Mouse (Mus musculus): Measurements from ENCODE around the gene Arl5a. TPM values are rescaled to one million over a fixed set of nuclear protein-coding genes. Genes with fewer than 3 reads are reported as not detected.

The Arl5a gene
- polyA plus RNA-seq, 1 experiment from 2014 or later, result 45.8 TPM

- Histone ChIP-seq H3K27me3 (no peaks in the 10 kb centered on the region), H3K27ac (no peak overlapping the region), H3K4me3 (replicated peaks) (no peak overlapping the region), H3K9me3 (replicated peaks) (no peaks in the 10 kb centered on the region), H3K9ac (no peak overlapping the region), H3K4me2 (no peak overlapping the region), H3K4me1 (no peaks in the 10 kb centered on the region), H3K36me3 (no peaks in the 10 kb centered on the region)
- 63% methylated on average over 13 of the region's 13 CpGs for WGBS
- ATAC-seq (replicated peaks; ENCODE audit: low FRiP score), result no peak
Measured at GRCm38 (mm10) chr2:52377706-52378447, 46.8 kb downstream of the Arl5a start.

- WGBS, result 89% methylated on average over 6 of the region's 6 CpGs
- Histone ChIP-seq H3K4me2 (no peak overlapping the region), H3K27ac (no peak overlapping the region), H3K27me3 (no peaks in the 10 kb centered on the region), H3K4me3 (replicated peaks) (no peak overlapping the region), H3K9ac (no peak overlapping the region), H3K36me3 (no peaks in the 10 kb centered on the region), H3K9me3 (replicated peaks) (no peaks in the 10 kb centered on the region), H3K4me1 (no peaks in the 10 kb centered on the region)
- ATAC-seq (replicated peaks; ENCODE audit: low FRiP score), result no peak
Measured at GRCm38 (mm10) chr2:52374706-52375105, 50.0 kb downstream of the Arl5a start.

GRCm38 (mm10) chr2:52372480-52372879 is 52.2 kb downstream of the Arl5a start:
- Histone ChIP-seq H3K4me3 (replicated peaks) (no peak overlapping the region), H3K9me3 (replicated peaks) (no peaks in the 10 kb centered on the region), H3K36me3 (no peaks in the 10 kb centered on the region), H3K4me1 (no peaks in the 10 kb centered on the region), H3K27me3 (no peaks in the 10 kb centered on the region), H3K4me2 (no peak overlapping the region), H3K27ac (no peak overlapping the region), H3K9ac (no peak overlapping the region)
- WGBS, result 49% methylated on average over 6 of the region's 6 CpGs
- ATAC-seq (replicated peaks; ENCODE audit: low FRiP score), result no peak

- no peak for ATAC-seq (replicated peaks; ENCODE audit: low FRiP score)
- 49% methylated on average over 4 of the region's 4 CpGs for WGBS
Measured at GRCm38 (mm10) chr2:52372080-52372479, 52.6 kb downstream of the Arl5a start.

GRCm38 (mm10) chr2:52371066-52371465 is 53.6 kb downstream of the Arl5a start:
- H3K4me1 ChIP-seq, result no peaks in the 10 kb centered on the region
- ATAC-seq (replicated peaks; ENCODE audit: low FRiP score), result no peak
- no peaks in the 10 kb centered on the region for H3K36me3 ChIP-seq
- no peak overlapping the region for H3K4me3 ChIP-seq (replicated peaks)
- H3K4me2 ChIP-seq, result no peak overlapping the region
- no peak overlapping the region for H3K9ac ChIP-seq
- H3K27ac ChIP-seq, result no peak overlapping the region
- H3K27me3 ChIP-seq, result no peaks in the 10 kb centered on the region
- WGBS, result 25% methylated on average over 2 of the region's 2 CpGs
- no peaks in the 10 kb centered on the region for H3K9me3 ChIP-seq (replicated peaks)

More at GRCm38 (mm10) chr2:52372080-52372479, 52.6 kb downstream of the Arl5a start:
- Histone ChIP-seq H3K27me3 (no peaks in the 10 kb centered on the region), H3K9ac (no peak overlapping the region), H3K4me2 (no peak overlapping the region), H3K36me3 (no peaks in the 10 kb centered on the region), H3K4me3 (replicated peaks) (no peak overlapping the region), H3K27ac (no peak overlapping the region), H3K4me1 (no peaks in the 10 kb centered on the region), H3K9me3 (replicated peaks) (no peaks in the 10 kb centered on the region)

- H3K27me3 ChIP-seq, result no peaks in the 10 kb centered on the region
- no peak overlapping the region for H3K4me2 ChIP-seq
- no peak overlapping the region for H3K27ac ChIP-seq
- H3K9me3 ChIP-seq (replicated peaks), result no peaks in the 10 kb centered on the region
- ATAC-seq (replicated peaks; ENCODE audit: low FRiP score), result no peak
- no peak overlapping the region for H3K4me3 ChIP-seq (replicated peaks)
- no peak overlapping the region for H3K9ac ChIP-seq
- H3K36me3 ChIP-seq, result no peaks in the 10 kb centered on the region
- WGBS, result 71% methylated on average over 6 of the region's 6 CpGs
- H3K4me1 ChIP-seq, result 0 out of 2 replicates have a peak, but pooled peaks cover 2% of the 10 kb centered on the region
Measured at GRCm38 (mm10) chr2:52369622-52370021, 55.1 kb downstream of the Arl5a start.

GRCm38 (mm10) chr2:52367665-52368064 is 57.0 kb downstream of the Arl5a start:
- no peak for ATAC-seq (replicated peaks; ENCODE audit: low FRiP score)
- no peaks in the 10 kb centered on the region for H3K9me3 ChIP-seq (replicated peaks)
- 0 out of 2 replicates have a peak, but pooled peaks cover 5% of the 10 kb centered on the region for H3K4me1 ChIP-seq
- H3K4me3 ChIP-seq (replicated peaks), result no peak overlapping the region
- H3K27me3 ChIP-seq, result no peaks in the 10 kb centered on the region
- 80% methylated on average over 5 of the region's 5 CpGs for WGBS
- H3K4me2 ChIP-seq, result no peak overlapping the region
- H3K27ac ChIP-seq, result no peak overlapping the region
- H3K9ac ChIP-seq, result no peak overlapping the region
- no peaks in the 10 kb centered on the region for H3K36me3 ChIP-seq

GRCm38 (mm10) chr2:52367248-52367647 is 57.5 kb downstream of the Arl5a start:
- no peaks in the 10 kb centered on the region for H3K36me3 ChIP-seq
- 0 out of 2 replicates have a peak, but pooled peaks cover 5% of the 10 kb centered on the region for H3K4me1 ChIP-seq
- H3K9ac ChIP-seq, result no peak overlapping the region
- no peak for ATAC-seq (replicated peaks; ENCODE audit: low FRiP score)
- H3K9me3 ChIP-seq (replicated peaks), result no peaks in the 10 kb centered on the region
- no peak overlapping the region for H3K4me3 ChIP-seq (replicated peaks)
- no peak overlapping the region for H3K4me2 ChIP-seq
- whole genome bisulfite sequencing, result 73% methylated on average over 13 of the region's 13 CpGs
- H3K27ac ChIP-seq, result no peak overlapping the region
- H3K27me3 ChIP-seq, result no peaks in the 10 kb centered on the region

- Histone ChIP-seq H3K36me3 (no peaks in the 10 kb centered on the region), H3K27ac (no peak overlapping the region), H3K4me2 (no peak overlapping the region), H3K4me1 (0 out of 2 replicates have a peak, but pooled peaks cover 5% of the 10 kb centered on the region), H3K27me3 (no peaks in the 10 kb centered on the region), H3K4me3 (replicated peaks) (no peak overlapping the region), H3K9me3 (replicated peaks) (no peaks in the 10 kb centered on the region), H3K9ac (no peak overlapping the region)
- 88% methylated on average over 9 of the region's 9 CpGs for WGBS
- no peak for ATAC-seq (replicated peaks; ENCODE audit: low FRiP score)
Measured at GRCm38 (mm10) chr2:52361086-52361485, 63.6 kb downstream of the Arl5a start.

GRCm38 (mm10) chr2:52359722-52360121 is 65.0 kb downstream of the Arl5a start:
- Histone ChIP-seq H3K27ac (no peak overlapping the region), H3K9ac (no peak overlapping the region), H3K36me3 (no peaks in the 10 kb centered on the region), H3K4me1 (0 out of 2 replicates have a peak, but pooled peaks cover 3% of the 10 kb centered on the region), H3K9me3 (replicated peaks) (no peaks in the 10 kb centered on the region), H3K4me2 (no peak overlapping the region), H3K27me3 (no peaks in the 10 kb centered on the region), H3K4me3 (replicated peaks) (no peak overlapping the region)
- 92% methylated on average over 1 of the region's 1 CpGs for WGBS
- ATAC-seq (replicated peaks; ENCODE audit: low FRiP score), result no peak

- no peaks in the 10 kb centered on the region for H3K27me3 ChIP-seq
- no peaks in the 10 kb centered on the region for H3K9me3 ChIP-seq (replicated peaks)
- H3K36me3 ChIP-seq, result no peaks in the 10 kb centered on the region
- H3K4me2 ChIP-seq, result no peak overlapping the region
- no peak overlapping the region for H3K4me3 ChIP-seq (replicated peaks)
- H3K27ac ChIP-seq, result no peak overlapping the region
- H3K4me1 ChIP-seq, result no peaks in the 10 kb centered on the region
- 73% methylated on average over 5 of the region's 5 CpGs for WGBS
- ATAC-seq (replicated peaks; ENCODE audit: low FRiP score), result no peak
- no peak overlapping the region for H3K9ac ChIP-seq
Measured at GRCm38 (mm10) chr2:52358156-52358555, 66.5 kb downstream of the Arl5a start.

- Histone ChIP-seq H3K36me3 (no peaks in the 10 kb centered on the region), H3K9ac (no peak overlapping the region), H3K27me3 (no peaks in the 10 kb centered on the region), H3K27ac (no peak overlapping the region), H3K4me2 (no peak overlapping the region), H3K4me1 (no peaks in the 10 kb centered on the region), H3K9me3 (replicated peaks) (no peaks in the 10 kb centered on the region), H3K4me3 (replicated peaks) (no peak overlapping the region)
- 89% methylated on average over 1 of the region's 1 CpGs for WGBS
- ATAC-seq (replicated peaks; ENCODE audit: low FRiP score), result no peak
Measured at GRCm38 (mm10) chr2:52351029-52351428, 73.7 kb downstream of the Arl5a start.

Data from kidney, embryonic 15.5 days (tissue).